Mouse (Mus musculus): ENCODE measurements around the gene Mrpl3.
"Not testable (repeated sequence)": the region's sequence is repeated elsewhere in the genome, so short reads cannot be mapped to it uniquely, and the experiment has no call there.

Mrpl3 gene

GRCm38 (mm10) chr9:105053147-105053557 lies at the start of gene Mrpl3:
Gene Mrpl3, plus strand, starts transcription at chr9:105053239.
- DNase-seq: peak; percentile 92 to 93

DNA sequence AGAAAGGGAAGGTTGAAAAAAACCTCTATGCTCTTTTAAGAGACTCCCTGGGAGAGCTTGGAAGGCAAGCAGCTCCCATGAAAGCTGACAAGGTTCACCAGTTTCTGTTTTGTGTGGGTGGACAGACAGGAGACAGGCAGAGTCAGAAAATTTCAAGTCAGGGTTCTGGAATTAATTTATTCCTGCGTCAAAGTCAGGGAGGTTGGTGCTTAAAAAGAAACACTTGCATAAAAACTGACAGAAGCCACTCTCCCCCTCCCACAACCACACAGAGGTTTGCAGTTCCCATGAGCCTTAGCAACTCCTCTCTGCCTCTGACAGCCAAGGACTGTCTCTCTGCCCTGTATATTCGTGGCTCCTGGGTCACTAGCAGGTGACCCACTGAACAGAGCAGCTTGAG lies 42.3 kb upstream of the Mrpl3 start:
- no peak for DNase-seq

DNA sequence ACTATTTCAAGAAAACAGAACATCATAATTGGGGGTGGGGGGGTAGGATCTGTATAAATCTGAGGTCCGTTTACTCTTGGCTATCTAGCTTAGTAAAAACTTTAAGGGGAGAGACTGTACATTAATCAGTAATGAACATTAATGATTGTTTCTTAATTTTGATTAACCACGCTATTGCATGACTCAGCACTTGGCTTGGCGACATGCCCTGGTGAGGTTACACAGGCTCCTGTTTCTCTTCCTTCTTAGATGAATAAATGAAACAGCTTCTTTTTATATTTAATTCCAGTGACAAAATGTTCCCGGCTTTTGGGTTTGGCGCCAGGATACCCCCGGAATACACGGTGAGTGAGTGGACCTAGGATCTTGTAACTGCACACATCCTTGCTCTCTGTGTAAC lies 34.9 kb upstream of the Mrpl3 start:
- peak in 1 of 2 experiments; percentile 4 for DNase-seq

GRCm38 (mm10) chr9:105028311-105028710 lies 24.7 kb upstream of the Mrpl3 start:
- DNase-seq: no peak

DNA sequence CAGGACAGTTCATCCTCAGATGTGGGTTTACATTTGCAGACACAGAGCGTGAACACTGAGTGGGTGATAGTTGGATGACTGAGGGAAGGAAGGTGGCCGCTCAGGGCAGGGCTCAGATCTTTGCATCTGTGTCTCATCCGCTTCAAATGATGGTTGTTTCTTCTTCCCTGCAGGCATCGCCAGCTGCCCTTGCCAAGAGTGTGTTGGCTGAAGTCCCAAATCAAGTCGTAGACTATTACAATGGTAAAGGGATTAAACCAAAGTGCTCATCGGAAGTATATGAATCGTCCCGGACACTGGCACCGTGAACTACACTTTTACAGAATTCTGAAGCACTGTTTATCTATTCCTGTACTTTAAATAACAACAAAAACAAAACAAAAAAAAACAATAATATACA lies 20.5 kb upstream of the Mrpl3 start:
- peak; percentile 53 to 68 for DNase-seq

DNA sequence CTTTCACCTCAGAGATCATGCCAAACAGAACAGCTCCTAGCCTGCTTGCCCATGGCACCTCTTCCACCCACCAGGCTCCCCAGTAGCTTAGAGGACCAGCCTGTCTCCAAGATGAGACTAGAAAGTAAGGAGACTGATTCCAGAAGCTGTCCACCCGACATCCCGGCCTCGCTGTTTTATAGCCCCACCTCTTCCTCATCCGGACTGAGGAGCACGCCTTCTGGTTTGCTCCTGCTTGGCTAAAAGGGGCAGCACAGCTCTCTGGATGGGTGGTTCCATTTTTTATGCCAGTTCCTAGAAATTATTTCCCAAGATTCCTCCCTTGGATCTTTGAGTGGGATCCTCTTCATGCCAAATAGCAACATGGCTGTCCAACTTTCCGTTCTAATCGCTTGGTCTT lies 19.4 kb upstream of the Mrpl3 start:
- no peak for DNase-seq

DNA sequence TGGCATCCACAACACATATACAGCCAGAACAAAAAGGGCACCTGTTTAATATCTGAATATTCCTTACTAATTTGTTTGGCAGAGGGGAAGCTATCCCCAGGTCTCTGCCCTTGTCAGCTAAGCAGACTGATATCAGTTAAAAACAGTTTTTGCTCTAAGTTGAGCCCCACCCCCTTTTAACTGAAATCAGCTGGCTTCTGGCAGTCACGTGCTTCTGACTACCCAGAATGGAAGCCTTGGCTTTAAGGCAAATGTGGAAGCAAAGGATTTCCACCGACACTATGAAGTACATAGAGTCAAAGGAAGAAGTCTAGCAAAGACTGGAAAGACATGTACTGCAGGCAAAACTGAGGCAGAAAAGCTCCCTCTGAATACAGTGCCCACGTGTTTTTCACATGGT lies 15.2 kb upstream of the Mrpl3 start:
- DNase-seq: no peak

GRCm38 (mm10) chr9:105046014-105046413 lies 7.0 kb upstream of the Mrpl3 start:
- no peak for DNase-seq

DNA sequence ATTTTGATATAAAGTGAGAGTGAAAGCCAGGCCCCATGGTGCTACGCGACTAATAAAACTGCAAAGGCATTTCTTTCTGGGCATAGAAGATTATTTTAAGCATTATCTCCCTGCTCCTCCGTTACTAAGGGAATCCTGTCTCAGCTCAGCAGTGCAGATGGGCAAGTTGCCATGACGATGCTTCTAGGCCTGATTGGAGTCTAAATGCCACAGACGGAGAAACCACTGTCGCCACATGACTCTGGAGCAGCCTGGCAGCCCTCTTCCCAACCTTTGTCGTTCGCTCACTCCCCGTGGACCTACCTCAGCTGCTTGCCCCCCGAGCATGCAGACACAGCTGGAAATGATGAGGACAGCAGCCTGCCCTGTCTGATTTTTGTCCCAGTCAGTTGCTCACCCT lies 4.7 kb upstream of the Mrpl3 start:
- DNase-seq: peak; percentile 80 to 84

- peak; percentile 10 to 11 for DNase-seq
These were observed 3.4 kb upstream of the Mrpl3 start for GRCm38 (mm10) chr9:105049636-105050035.

DNA sequence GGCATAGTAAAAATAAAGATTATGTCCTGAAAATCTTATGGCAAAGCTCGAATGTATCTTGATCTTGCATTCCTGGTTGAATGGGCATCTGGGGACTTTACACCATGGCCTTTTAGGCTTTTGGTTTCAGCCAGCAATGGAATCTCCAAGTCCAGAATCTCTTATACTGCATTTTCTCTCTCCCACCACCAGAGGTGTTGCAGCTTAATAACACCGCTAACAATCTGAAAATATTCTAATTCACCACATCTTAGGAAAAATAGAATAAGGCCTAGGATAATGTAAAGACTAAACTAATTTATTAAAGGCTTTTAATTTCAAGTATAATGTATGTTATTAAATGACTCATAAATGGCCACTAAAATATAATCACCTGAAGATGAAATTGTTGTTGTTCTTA lies 2.8 kb upstream of the Mrpl3 start:
- DNase-seq: no peak

- DNase-seq: no peak
These were observed 773 bp downstream of the Mrpl3 start for GRCm38 (mm10) chr9:105053812-105054211.

GRCm38 (mm10) chr9:105069106-105069505 lies 16.1 kb downstream of the Mrpl3 start:
- DNase-seq: no peak

- no peak for DNase-seq
These were observed 20.1 kb downstream of the Mrpl3 start for GRCm38 (mm10) chr9:105072991-105073748.

- no peak for DNase-seq
These were observed 21.8 kb downstream of the Mrpl3 start for GRCm38 (mm10) chr9:105074851-105075250.

DNA sequence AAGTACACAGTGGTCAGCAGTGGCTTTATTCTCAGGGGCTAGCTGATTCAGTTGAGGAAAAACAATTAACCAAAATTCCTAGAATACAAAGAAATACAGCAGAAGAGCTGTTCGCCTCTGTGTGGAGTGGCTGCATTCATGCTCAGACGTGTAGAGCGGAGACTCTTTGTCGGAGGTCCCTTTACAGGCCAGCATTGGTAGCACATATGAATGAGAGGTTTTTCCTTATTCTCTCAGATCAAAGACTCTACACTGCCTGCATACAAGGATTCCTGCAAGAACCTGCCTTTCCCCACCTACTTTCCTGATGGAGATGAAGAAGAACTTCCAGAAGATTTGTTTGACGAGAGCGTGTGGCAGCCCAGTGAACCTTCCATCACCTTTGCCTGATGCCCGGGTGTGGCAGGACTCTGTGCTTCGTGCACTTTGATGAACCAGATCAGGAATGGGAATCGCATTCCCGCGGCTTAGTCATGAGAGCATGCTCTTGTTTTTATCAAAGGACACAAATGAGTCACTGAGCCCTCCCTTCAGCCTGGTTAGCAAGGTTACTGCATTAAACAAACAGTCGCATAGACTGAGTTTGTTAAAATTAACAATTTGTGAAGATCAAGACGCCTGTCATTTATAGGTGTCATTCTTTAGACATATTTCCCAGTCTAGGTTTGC lies 23.9 kb downstream of the Mrpl3 start:
- no peak for DNase-seq

- no peak for DNase-seq
These were observed 25.4 kb downstream of the Mrpl3 start for GRCm38 (mm10) chr9:105078460-105078859.

- DNase-seq: no peak
These were observed 27.2 kb downstream of the Mrpl3 start for GRCm38 (mm10) chr9:105080246-105080645.

DNA sequence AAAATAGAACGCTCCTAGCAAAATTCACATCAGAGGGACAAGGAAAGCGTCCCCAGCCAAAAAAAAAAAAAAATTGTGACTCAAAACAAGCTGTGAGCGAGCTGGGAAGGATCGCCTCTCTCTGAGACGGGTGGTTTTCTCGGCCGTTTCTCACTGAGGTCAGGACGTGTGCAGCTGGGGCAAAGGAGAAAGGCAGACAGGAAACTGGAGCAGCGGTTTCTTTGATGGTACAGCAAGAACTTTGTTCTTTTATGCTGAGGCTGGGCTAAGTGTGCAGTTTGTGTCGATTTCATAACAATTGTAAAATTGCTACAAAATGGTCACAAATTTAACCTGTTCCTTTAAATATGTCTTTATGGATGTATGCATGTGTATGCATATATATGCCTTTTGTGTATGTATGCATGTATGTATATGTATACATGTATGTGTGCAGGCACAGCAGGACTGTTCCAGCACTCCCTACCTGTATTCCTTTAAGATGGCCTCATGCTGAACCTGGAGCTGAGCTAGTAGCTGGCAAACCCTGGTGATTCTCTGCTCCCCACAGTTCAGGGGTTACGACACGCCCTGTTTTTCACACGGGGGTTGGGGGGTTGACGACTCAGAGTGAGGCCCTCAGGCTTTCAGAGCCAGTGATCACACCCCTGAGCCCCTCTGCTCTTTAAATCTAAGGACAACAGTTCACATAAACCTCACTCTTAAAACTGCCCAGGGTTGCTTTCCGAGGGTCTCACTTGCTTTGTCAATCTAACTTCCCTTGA lies 48.0 kb downstream of the Mrpl3 start:
- DNase-seq: no peak

DNA sequence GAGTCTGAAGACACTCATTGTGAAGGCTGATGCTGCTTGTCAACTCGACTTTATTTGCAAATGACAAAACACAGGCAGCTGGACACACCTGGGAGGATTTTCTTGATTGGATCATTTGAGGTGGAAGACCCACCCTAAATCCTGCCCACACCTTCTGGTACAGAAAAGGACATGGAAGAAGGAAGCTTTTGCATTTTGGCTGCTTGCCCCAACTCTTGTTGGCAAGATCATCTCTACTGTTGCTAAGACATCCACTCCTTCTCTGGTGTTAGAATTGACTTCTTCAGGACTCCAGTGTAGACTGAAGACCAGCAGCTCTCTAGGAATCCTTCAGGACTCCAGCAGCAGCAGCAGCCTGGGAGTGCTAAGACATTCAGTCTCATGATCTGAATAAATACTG lies 48.9 kb downstream of the Mrpl3 start:
- peak in 1 of 2 experiments; percentile 16 for DNase-seq

DNA sequence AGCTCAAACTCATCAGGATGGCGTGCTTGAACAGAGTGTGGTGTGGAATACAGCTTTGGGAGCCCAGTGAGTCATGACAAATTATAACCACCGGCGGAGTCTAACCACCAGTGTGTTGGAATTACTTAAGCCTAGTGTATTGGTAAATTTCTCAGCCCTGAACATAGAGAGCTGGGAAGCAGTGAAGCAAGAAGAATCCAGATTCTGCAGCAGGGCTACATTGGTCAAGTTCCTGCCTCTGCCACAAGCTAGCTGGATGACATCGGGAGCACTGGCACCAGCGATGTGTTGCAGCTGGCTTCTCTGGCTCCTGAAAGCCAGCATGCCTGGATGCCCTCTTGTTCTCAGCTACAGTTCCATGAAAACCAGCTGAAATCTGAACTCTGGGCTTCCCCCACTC lies 50.9 kb downstream of the Mrpl3 start:
- no peak for DNase-seq

DNA sequence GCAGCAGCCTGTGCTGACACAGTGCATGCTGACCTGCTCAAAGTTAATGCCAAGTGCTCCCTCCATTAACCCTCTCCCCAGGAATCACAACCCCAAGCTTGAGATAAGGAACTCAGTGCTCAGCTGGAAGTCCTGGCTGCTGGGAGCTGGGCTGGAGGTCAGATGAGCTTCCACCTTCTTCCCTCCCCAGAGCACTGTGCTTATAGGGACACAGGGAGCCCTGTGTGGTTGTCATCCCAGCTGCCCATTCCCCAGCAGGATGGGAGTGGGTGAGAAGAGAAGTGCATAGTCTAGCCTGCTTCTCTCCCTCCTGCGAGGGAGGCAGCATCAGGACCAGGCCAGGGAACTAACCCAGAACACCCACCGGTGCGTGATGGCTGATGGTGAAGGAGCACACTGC lies 72.2 kb downstream of the Mrpl3 start:
- not testable (repeated sequence) for DNase-seq
